Mouse (Mus musculus): ENCODE results near the gene Lrrc74b. TPM values are rescaled to one million over a fixed set of nuclear protein-coding genes. Genes with fewer than 3 reads are reported as not detected.

Lrrc74b gene
- polyA plus RNA-seq, 1 experiment from 2014 or later: 0.44 TPM

DNA sequence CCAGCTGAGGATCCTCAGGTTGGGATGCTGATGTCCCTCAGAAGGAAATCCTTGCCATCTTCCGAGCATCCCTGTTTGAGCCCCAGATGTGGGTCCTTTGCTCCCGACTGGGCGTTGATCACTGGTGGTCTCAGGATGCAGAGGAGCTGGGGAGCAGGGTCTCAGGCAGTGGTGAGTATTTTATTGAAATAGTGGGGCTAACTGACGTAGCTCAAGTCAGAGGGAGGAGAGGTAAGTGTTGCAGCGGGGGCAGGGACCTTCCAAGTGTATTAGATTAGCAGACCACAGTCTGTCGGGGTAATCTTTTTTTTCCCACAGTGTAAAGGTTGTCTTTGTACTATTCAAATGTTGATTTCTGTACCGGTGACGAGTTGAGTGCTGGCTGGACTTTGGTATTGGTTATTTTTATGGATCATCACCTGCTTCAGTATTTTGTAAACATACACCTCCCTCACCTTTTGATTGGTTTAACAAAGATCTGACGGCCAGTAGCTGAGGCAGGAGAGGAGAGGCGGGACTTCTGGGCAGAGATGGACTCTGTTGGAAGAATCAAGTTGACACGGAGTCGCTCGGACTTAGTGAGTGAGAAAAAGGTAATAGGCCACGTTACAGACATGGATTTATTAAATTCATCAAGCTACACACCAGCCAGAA, 28.2 kb downstream of the Lrrc74b start:
- Histone ChIP-seq H3K27ac (ENCODE audit: low read depth, low read length) (peak overlapping the region; percentile 23), H3K4me1 (replicated peaks; ENCODE audit: control insufficient read depth, insufficient read depth, low read length) (peaks cover 5% of the 10 kb centered on the region), H3K9me3 (ENCODE audit: control insufficient read depth) (no peaks in the 10 kb centered on the region), H3K36me3 (ENCODE audit: control insufficient read depth, insufficient read depth) (peaks cover 13% of the 10 kb centered on the region; the same call in 1 of the 2 replicates), H3K4me2 (replicated peaks; ENCODE audit: low read depth) (no peak overlapping the region), H3K27me3 (replicated peaks; ENCODE audit: control insufficient read depth, insufficient read depth, low read length) (no peaks in the 10 kb centered on the region), H3K4me3 (ENCODE audit: low read depth, low read length) (no peak overlapping the region), H3K9ac (ENCODE audit: low read depth, low read length) (no peak overlapping the region)
- no peak for TF ChIP-seq CTCF (IDR thresholded peaks at IDR 0.05; ENCODE audit: low read depth)
- WGBS: 54% methylated on average over 14 of the region's 14 CpGs
- peak; percentile 40 for ATAC-seq

DNA sequence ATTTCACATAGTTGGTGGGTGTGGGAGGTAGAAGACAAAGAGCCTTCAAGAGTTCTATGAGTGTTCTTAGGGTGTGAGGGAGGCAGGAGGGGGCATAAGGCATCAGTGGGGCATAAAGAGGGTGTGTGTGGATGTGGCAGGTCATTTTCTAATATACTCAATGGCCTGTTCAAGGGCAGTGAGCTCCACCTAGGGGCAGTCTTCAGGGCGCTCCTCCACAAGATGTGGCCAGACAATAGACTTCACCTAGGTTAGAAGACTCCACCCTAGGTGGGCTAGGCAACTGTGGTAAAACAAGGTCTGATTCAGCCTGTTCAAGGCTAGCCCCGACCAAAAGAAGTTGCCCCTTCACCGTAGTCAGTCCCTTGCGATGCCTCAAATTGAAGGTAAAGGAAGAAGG, 28.8 kb downstream of the Lrrc74b start:
- H3K4me3 ChIP-seq (ENCODE audit: low read depth, low read length): no peak overlapping the region
- H3K9ac ChIP-seq (ENCODE audit: low read depth, low read length): no peak overlapping the region
- WGBS: 55% methylated on average over 4 of the region's 4 CpGs
- no peaks in the 10 kb centered on the region for H3K27me3 ChIP-seq (replicated peaks; ENCODE audit: control insufficient read depth, insufficient read depth, low read length)
- peaks cover 5% of the 10 kb centered on the region for H3K4me1 ChIP-seq (replicated peaks; ENCODE audit: control insufficient read depth, insufficient read depth, low read length)
- H3K9me3 ChIP-seq (ENCODE audit: control insufficient read depth): no peaks in the 10 kb centered on the region
- ATAC-seq: no peak
- H3K4me2 ChIP-seq (replicated peaks; ENCODE audit: low read depth): no peak overlapping the region
- TF ChIP-seq CTCF (IDR thresholded peaks at IDR 0.05; ENCODE audit: low read depth): peak; percentile 77
- H3K27ac ChIP-seq (ENCODE audit: low read depth, low read length): peak overlapping the region; percentile 23
- peaks cover 18% of the 10 kb centered on the region; the same call in 1 of the 2 replicates for H3K36me3 ChIP-seq (ENCODE audit: control insufficient read depth, insufficient read depth)

DNA sequence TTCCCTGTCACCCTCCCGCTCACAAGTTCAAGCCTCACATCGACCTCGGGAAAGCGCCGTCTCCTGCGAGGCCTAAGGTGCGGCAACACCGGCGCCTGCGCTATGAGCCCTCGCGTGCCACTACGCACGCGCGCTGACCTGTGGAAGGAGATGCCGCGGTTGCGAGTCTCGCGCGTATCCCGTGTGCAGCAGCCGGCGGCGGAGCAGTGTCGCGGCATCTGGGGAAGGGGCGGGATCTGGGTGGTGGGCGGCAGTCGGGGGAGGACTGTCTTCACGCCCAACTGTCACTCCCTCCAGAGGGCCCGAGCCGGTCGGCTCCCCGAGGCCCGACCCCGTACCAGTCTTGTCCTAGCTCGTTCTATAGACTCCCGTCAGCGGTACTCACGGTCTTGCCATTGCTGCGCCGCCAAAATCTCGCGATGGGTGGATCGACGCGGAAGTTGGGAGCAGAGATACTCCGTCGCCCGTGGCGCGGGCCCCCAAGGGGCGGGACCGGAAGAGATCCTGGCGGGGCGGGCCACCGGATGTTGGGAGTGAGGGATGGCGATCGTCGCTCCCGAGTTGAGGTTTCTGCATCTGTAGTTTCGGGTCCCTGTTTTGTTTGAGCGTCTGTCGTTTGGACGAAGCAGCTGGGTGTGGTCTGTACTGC, 30.3 kb downstream of the Lrrc74b start, which contains the start of gene Thap7:
TSS of gene Thap7 (minus strand) at position 497 of the 649 bp plus-strand sequence.
- Histone ChIP-seq H3K36me3 (ENCODE audit: control insufficient read depth, insufficient read depth) (peaks cover 27% of the 10 kb centered on the region), H3K27me3 (replicated peaks; ENCODE audit: control insufficient read depth, insufficient read depth, low read length) (no peaks in the 10 kb centered on the region), H3K9me3 (ENCODE audit: control insufficient read depth) (no peaks in the 10 kb centered on the region), H3K4me3 (ENCODE audit: low read depth, low read length) (peak within 1 kb of the TSS; percentile 63), H3K4me2 (replicated peaks; ENCODE audit: low read depth) (peak within 1 kb of the TSS; percentile 80), H3K4me1 (replicated peaks; ENCODE audit: control insufficient read depth, insufficient read depth, low read length) (peaks cover 5% of the 10 kb centered on the region), H3K27ac (ENCODE audit: low read depth, low read length) (peak within 1 kb of the TSS; percentile 99), H3K9ac (ENCODE audit: low read depth, low read length) (peak within 1 kb of the TSS; percentile 80)
- no peak for TF ChIP-seq CTCF (IDR thresholded peaks at IDR 0.05; ENCODE audit: low read depth)
- ATAC-seq: peak; percentile 91
- under 1% methylated on average over 66 of the region's 67 CpGs for WGBS

DNA sequence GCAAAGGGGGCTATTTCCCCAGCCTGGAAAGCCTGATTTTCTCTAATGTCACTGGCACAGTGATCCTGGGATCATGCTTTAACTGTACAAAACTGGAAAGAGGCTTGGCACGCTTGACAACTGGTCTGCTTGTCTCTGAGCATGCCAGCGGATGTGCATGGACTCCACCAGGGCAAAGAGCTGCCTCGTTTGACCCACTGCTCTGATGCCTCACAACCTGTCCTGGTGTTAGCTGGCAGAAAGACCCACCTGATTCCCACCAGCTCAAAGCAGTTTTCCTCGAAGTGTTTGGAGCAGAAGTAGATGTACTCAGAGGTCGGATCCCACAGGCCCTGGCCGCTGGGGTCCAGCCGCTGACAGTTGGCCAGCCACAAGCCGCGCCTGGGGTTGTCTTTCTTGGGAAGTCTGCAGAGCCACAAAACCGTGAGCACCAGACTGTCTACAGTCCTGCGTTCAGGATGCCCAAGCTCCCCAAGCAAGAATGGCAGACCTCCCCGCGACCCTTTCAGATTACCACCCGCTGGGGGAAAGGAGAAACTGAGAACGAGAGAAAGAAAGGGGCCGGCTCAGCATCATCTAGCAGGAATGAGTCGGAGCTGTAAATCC, 31.0 kb downstream of the Lrrc74b start:
- no peak for ATAC-seq
- Histone ChIP-seq H3K27me3 (replicated peaks; ENCODE audit: control insufficient read depth, insufficient read depth, low read length) (no peaks in the 10 kb centered on the region), H3K9ac (ENCODE audit: low read depth, low read length) (peak overlapping the region; percentile 80), H3K36me3 (ENCODE audit: control insufficient read depth, insufficient read depth) (peaks cover 34% of the 10 kb centered on the region), H3K4me3 (ENCODE audit: low read depth, low read length) (peak overlapping the region; percentile 63), H3K9me3 (ENCODE audit: control insufficient read depth) (no peaks in the 10 kb centered on the region), H3K4me2 (replicated peaks; ENCODE audit: low read depth) (peak overlapping the region; percentile 80), H3K4me1 (replicated peaks; ENCODE audit: control insufficient read depth, insufficient read depth, low read length) (peaks cover 5% of the 10 kb centered on the region), H3K27ac (ENCODE audit: low read depth, low read length) (peak overlapping the region; percentile 99)
- no peak for TF ChIP-seq CTCF (IDR thresholded peaks at IDR 0.05; ENCODE audit: low read depth)
- 8% methylated on average over 17 of the region's 17 CpGs for WGBS

DNA sequence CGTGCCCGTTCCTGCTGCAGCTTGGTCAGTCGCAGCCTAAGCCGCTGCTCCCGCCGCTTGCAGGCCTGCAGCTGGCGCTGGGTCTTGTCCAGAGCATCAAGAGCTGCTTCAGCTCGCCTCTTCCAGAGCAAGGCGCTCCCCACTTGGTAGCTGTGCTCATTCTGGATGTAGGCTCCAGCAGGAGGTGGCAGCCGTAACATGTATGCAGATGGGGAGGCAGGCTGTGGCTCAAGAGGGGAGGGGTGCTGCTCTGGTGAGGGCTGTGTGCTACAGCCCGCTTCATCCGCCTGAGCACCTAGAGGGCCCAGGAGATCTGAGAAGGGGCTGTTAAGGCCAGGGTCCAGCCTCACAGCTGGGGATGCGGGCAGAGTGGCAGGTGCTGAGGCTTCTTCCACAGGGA, 32.8 kb downstream of the Lrrc74b start:
- Histone ChIP-seq H3K27me3 (replicated peaks; ENCODE audit: control insufficient read depth, insufficient read depth, low read length) (no peaks in the 10 kb centered on the region), H3K9ac (ENCODE audit: low read depth, low read length) (no peak overlapping the region), H3K4me3 (ENCODE audit: low read depth, low read length) (no peak overlapping the region), H3K9me3 (ENCODE audit: control insufficient read depth) (no peaks in the 10 kb centered on the region), H3K4me2 (replicated peaks; ENCODE audit: low read depth) (no peak overlapping the region), H3K4me1 (replicated peaks; ENCODE audit: control insufficient read depth, insufficient read depth, low read length) (peaks cover 5% of the 10 kb centered on the region), H3K27ac (ENCODE audit: low read depth, low read length) (no peak overlapping the region), H3K36me3 (ENCODE audit: control insufficient read depth, insufficient read depth) (peaks cover 48% of the 10 kb centered on the region)
- no peak for ATAC-seq
- WGBS: 87% methylated on average over 13 of the region's 13 CpGs
- TF ChIP-seq CTCF (IDR thresholded peaks at IDR 0.05; ENCODE audit: low read depth): no peak

DNA sequence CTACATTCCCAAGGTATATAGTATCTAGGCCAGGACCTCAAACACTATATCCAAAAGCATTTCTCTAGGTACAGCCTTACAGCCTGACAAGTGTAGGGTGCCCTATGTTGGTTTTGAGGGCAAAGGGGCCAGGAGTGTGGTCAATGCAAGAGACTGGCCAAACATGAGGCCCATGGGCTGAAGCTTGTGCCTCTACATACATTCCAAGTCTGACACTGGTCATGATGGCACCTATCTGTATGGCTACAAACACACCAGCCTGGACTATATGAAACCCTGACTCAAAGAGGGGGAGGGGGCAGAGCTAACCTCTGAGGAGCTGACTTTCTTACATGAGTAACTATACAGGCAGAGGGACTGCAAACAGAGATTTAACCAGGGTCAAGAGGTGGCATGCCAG, 33.4 kb downstream of the Lrrc74b start:
- Histone ChIP-seq H3K27me3 (replicated peaks; ENCODE audit: control insufficient read depth, insufficient read depth, low read length) (no peaks in the 10 kb centered on the region), H3K4me3 (ENCODE audit: low read depth, low read length) (no peak overlapping the region), H3K27ac (ENCODE audit: low read depth, low read length) (no peak overlapping the region; the same call in 1 of the 2 replicates), H3K36me3 (ENCODE audit: control insufficient read depth, insufficient read depth) (peaks cover 54% of the 10 kb centered on the region), H3K9me3 (ENCODE audit: control insufficient read depth) (no peaks in the 10 kb centered on the region), H3K9ac (ENCODE audit: low read depth, low read length) (no peak overlapping the region), H3K4me1 (replicated peaks; ENCODE audit: control insufficient read depth, insufficient read depth, low read length) (peaks cover 5% of the 10 kb centered on the region), H3K4me2 (replicated peaks; ENCODE audit: low read depth) (no peak overlapping the region)
- no peak for TF ChIP-seq CTCF (IDR thresholded peaks at IDR 0.05; ENCODE audit: low read depth)
- ATAC-seq: no peak

Data from intestine, postnatal 0 days (tissue).